Mouse (Mus musculus): ENCODE results near the gene Gpsm3.

Gpsm3 gene

GRCm38 (mm10) chr17:34629796-34630603, 40.4 kb downstream of the Gpsm3 start:
- peak; percentile 71 for DNase-seq (ENCODE audit: low read depth)

GRCm38 (mm10) chr17:34630761-34631301, 41.2 kb downstream of the Gpsm3 start:
- DNase-seq (ENCODE audit: low read depth): peak; percentile 40

- DNase-seq (ENCODE audit: low read depth): no peak
Measured at GRCm38 (mm10) chr17:34631647-34632046, 42.0 kb downstream of the Gpsm3 start.

GRCm38 (mm10) chr17:34632261-34632691, 42.7 kb downstream of the Gpsm3 start:
- DNase-seq (ENCODE audit: low read depth): peak; percentile 79

GRCm38 (mm10) chr17:34635671-34636070, 46.1 kb downstream of the Gpsm3 start:
- DNase-seq (ENCODE audit: low read depth): no peak

- DNase-seq (ENCODE audit: low read depth): no peak
Measured at GRCm38 (mm10) chr17:34637459-34637858, 47.9 kb downstream of the Gpsm3 start.

GRCm38 (mm10) chr17:34639461-34640255, 50.1 kb downstream of the Gpsm3 start:
- DNase-seq (ENCODE audit: low read depth): no peak

GRCm38 (mm10) chr17:34640778-34641601, 51.4 kb downstream of the Gpsm3 start:
- no peak for DNase-seq (ENCODE audit: low read depth)

Data from naive thymus-derived CD4-positive, alpha-beta T cell, adult 2 months (primary cell).